Mouse (Mus musculus): Measurements from ENCODE around the gene Gria2. TPM values are rescaled to one million over a fixed set of nuclear protein-coding genes. Genes with fewer than 3 reads are reported as not detected.

Gria2 gene
- polyA plus RNA-seq, 1 experiment from 2014 or later, result 0.33 TPM

DNA sequence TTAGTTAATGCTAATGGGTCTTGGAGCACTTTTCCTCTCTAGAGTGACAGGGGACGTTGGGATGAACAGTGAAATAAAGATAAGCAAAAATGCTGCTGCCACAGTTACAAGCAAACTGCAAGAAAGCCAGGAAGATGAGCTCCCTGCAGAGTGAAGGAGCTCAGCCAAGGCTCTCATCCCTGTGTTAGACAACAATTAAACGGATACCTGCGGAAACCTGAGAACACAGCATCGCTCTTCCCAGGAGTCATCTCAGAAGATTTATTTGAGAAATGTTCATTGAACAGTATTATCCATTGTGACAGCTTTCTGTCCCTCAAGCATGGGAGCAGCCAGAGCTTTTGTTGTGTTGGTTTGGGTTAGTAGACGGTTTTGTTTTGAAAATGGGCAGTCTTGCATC is 137.5 kb downstream of the Gria2 start:
- no peaks in the 10 kb centered on the region for H3K36me3 ChIP-seq
- H3K27me3 ChIP-seq, result no peaks in the 10 kb centered on the region
- H3K9ac ChIP-seq, result no peak overlapping the region
- H3K4me3 ChIP-seq (replicated peaks), result no peak overlapping the region
- H3K4me2 ChIP-seq, result no peak overlapping the region
- H3K9me3 ChIP-seq (replicated peaks), result no peaks in the 10 kb centered on the region
- DNase-seq (no peak), ATAC-seq (ENCODE audit: low read depth) (no peak)
- no peak overlapping the region for H3K27ac ChIP-seq
- 60% methylated on average over 5 of the region's 5 CpGs for WGBS (ENCODE audit: insufficient replicate concordance)
- H3K4me1 ChIP-seq (replicated peaks), result no peaks in the 10 kb centered on the region

- H3K27ac ChIP-seq, result no peak overlapping the region
- no peaks in the 10 kb centered on the region for H3K36me3 ChIP-seq
- no peaks in the 10 kb centered on the region for H3K9me3 ChIP-seq (replicated peaks)
- no peak overlapping the region for H3K4me2 ChIP-seq
- no peak overlapping the region for H3K4me3 ChIP-seq (replicated peaks)
- H3K4me1 ChIP-seq (replicated peaks), result no peaks in the 10 kb centered on the region
- no peak for ATAC-seq (ENCODE audit: low read depth)
- no peaks in the 10 kb centered on the region for H3K27me3 ChIP-seq
- no peak overlapping the region for H3K9ac ChIP-seq
- 45% methylated on average over 2 of the region's 2 CpGs for WGBS (ENCODE audit: insufficient replicate concordance)
- no peak for DNase-seq
These were observed 139.3 kb downstream of the Gria2 start for GRCm38 (mm10) chr3:80663293-80663692.

DNA sequence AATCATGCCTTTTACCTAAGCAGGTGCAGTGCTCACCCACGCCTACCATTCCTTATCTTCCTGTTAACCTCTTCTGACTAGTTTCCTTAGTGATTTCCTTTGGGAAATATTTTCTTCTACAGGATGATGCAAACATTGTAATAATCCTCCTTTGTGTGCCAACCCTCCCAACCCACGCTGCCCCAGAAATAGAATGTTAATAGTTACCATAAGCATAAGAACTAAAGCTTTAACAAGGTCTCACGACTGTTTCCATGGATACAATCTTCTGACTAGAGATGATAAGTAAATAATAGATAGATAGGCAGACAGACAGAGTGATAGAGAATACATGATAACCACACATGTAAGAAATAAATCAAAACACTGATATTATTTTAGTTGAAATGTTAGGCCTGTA is 140.8 kb downstream of the Gria2 start:
- Histone ChIP-seq H3K9me3 (replicated peaks) (no peaks in the 10 kb centered on the region), H3K27ac (no peak overlapping the region), H3K4me2 (no peak overlapping the region), H3K9ac (no peak overlapping the region), H3K4me3 (replicated peaks) (no peak overlapping the region), H3K36me3 (no peaks in the 10 kb centered on the region), H3K27me3 (no peaks in the 10 kb centered on the region), H3K4me1 (replicated peaks) (no peaks in the 10 kb centered on the region)
- 44% methylated on average over 3 of the region's 3 CpGs for WGBS (ENCODE audit: insufficient replicate concordance)
- no peak for ATAC-seq (ENCODE audit: low read depth)
- no peak for DNase-seq

DNA sequence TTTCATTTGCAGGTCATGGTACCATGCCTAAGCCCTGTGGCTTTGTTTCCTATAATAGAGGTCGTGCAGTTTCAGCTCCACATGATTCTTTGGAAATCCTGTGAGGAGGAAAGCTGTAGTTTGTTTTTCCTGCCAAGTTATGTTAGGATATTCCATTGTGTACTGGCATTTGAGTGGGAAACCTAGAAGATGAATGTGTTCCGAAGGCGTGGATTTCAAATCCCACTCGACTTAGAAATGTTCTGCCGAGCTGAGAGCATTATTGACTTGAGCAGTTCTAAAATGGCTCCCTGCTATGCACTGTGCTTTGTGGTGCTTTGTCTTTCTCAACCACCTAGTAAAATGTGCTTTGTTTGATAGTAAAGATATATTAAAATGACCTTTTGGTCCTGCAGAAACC is 150.4 kb downstream of the Gria2 start:
- no peak for ATAC-seq (ENCODE audit: low read depth)
- no peaks in the 10 kb centered on the region for H3K27me3 ChIP-seq
- no peaks in the 10 kb centered on the region for H3K4me1 ChIP-seq (replicated peaks)
- H3K4me2 ChIP-seq, result no peak overlapping the region
- no peak overlapping the region for H3K9ac ChIP-seq
- no peaks in the 10 kb centered on the region for H3K36me3 ChIP-seq
- H3K4me3 ChIP-seq (replicated peaks), result no peak overlapping the region
- no peak overlapping the region for H3K27ac ChIP-seq
- DNase-seq, result no peak
- H3K9me3 ChIP-seq (replicated peaks), result no peaks in the 10 kb centered on the region
- 79% methylated on average over 5 of the region's 5 CpGs for WGBS (ENCODE audit: insufficient replicate concordance)

Small RNAs within 50 kb of the gene (microRNA-seq; reads per million reads assigned to microRNA genes)
- not detected for gene Gm25749

Other genes starting within 250 kb of the Gria2 start
- gene Glrb, start 110.8 kb upstream of the Gria2 start, polyA plus RNA-seq (2015; fragmentation: Nextera tagmentation; extraction: Ambion mirVana), result 0.31 and 0.66 TPM in 2 replicates
- gene Pdgfc, start 233.6 kb upstream of the Gria2 start, polyA plus RNA-seq (2015; fragmentation: Nextera tagmentation; extraction: Ambion mirVana), result 0.86 and 1.4 TPM in 2 replicates